Mouse (Mus musculus) common myeloid progenitor, adult 5-6 weeks (primary cell): ENCODE data around the gene Angpt4. TPM values are rescaled to one million over a fixed set of nuclear protein-coding genes. Genes with fewer than 3 reads are reported as not detected.

ENCODE experiments used
- ATAC-seq: replicated peaks from 2 replicates; pipeline ENCODE4 v1.8.0; 2016; ENCODE audit warnings: low read depth, mild to moderate bottlenecking, moderate TSS enrichment, inconsistent platforms; ENCODE audit not compliant: poor library complexity, severe bottlenecking
- total RNA-seq: library from RNA; stranded (forward); fragments of 200-1000, 187-1606 nt; gene quantifications from 2 replicates; pipeline ENCODE4 v1.2.3, GENCODE M21; 2017

Angpt4 gene
- total RNA-seq, 1 experiment from 2014 or later = not detected

DNA sequence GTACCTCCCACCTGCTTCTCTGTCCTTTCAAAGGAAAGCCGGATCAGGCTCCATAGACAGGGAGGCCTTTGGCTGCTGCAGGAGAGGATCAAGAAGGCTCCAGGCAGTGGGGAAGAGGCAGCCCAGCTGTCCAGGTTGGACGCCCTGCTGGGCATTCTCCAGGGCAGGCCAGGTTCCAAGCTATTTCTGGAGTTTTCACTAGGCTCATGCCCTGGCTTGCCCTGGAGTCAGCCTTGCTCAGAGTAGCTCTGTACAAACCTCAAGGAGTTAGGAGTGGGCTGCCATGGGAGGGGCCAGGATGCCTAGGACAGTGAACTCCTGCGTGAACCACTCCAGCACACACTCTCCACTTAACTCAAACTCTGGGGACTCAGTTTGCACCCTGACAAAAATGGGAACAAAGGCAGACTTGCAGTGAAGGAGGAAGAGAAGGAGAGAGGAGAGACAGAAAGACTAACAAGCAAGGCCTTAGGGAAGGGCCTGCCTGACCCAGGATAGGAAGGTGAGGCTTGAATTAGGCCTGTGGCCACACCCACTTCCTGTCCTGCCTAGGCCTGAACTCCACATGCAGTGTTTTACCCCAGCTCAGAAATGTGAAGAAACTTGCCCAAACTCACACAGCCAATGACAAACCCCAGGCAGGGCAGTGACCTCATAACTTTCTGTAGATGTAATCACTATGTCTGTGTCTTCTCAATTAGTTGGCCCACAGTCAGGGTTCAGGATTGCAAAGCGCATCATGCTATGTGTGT is 66.9 kb downstream of the Angpt4 start:
- ATAC-seq = no peak

DNA sequence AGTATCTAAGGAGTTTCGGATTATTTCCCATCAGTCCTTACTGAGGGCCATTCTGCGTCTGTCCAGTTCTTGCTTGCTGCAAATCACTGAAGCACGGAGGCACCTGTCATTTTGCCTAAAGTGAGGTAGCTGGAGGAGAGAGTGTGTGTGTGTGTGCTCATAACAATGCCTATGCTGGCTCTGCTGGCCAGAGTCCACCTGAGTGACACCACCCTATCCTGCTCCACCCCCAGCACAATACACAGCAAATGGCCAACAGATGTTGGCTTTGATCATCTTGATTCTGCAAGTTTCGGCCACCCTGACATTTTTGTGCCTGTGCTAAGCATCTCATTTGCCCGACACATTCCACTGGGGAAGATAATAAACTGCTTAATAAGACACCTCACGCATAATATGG is 67.5 kb downstream of the Angpt4 start:
- ATAC-seq = no peak

DNA sequence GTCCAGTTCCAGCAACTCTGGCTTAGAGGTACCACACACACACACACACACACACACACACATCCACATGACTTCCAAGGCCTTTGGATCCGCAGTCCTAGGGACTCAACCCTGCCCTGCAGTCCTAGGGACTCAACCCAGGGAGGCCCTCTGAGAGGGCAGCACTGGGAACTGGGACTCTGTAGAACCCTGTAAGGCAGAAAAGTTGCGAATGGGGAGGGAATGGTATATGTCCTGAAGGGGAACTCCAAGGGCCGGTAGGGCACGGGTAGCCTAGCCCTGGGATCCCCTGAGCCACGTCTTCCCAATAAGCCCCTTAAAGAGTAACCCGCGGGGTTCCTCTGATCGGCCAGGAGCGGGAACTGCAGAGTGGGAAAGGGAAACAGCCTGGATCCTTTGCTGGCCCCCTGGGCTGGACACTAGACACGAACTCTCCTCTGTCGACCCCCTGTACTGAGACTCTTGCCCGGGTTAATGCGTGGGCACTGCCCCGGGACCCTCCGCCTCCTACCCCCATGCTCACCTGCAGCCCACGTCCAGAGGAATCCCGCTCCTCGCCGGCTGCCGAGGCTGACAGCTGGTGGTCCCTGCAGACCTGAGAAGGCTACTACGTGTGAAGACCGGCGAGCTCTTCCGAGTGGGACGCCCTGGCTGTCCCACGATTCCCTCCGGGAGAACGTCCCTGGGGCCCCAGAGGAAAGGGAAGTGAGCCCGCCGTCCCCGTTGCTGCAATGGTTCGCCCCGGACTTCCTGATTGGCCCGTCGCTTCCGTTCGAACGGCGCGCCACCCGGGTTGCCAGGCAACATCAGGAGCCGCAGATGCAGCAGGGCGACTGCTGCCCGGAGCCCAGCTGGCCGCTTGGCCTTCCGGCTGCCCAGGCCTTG is 68.7 kb downstream of the Angpt4 start, which contains the start of gene Fam110a:
TSS of gene Fam110a (minus strand) at position 750 of the 885 bp plus-strand sequence.
- peak; percentile 91 for ATAC-seq

GRCm38 (mm10) chr2:151980355-151980693 is 69.3 kb downstream of the Angpt4 start:
- ATAC-seq = 0 out of 2 replicates have a peak, but pooled peaks have one; percentile 1

GRCm38 (mm10) chr2:151981268-151981667 is 70.3 kb downstream of the Angpt4 start:
- ATAC-seq = peak; percentile 20; the same call in 1 of the 2 replicates

DNA sequence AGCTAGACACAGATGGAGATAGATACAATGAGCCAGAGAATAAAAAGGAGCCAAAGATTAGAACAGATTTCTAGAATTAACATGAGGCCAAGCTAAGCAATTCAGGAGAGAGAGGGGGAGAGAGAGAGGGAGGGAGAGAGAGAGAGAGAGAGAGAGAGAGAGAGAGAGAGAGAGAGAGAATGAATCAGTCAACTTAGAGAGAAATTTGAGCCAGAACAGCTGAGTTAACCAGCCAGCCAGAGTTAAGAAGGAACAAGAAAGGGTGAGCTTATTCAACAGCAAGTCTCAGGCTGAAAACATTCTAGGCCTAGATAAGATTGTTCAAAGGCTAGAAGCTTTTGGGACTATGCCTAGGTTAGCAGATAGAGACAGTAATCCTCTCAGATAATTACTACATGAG is 71.5 kb downstream of the Angpt4 start:
- ATAC-seq = no peak

DNA sequence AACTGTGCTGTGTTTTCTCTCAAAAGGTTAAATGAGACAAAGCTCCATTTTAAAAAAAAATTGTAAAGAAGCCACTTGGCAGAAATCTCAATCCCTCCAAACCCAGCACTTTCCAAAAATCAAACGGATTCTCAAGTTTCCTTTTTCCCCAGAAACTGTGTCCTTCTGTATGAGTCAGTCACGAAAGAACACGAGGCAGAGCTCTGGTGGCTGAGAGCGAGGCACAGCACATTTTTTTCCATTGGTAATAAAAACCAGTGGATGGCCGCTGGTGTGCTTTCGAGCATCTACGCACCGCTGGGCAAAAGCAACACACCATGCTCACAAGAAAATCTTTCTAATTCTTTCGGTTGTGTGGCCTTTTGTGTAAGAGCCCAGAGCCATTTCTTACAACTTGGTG is 73.0 kb downstream of the Angpt4 start:
- ATAC-seq = no peak

- peak; percentile 52 for ATAC-seq
Observed at GRCm38 (mm10) chr2:151985426-151986172, 74.6 kb downstream of the Angpt4 start.

DNA sequence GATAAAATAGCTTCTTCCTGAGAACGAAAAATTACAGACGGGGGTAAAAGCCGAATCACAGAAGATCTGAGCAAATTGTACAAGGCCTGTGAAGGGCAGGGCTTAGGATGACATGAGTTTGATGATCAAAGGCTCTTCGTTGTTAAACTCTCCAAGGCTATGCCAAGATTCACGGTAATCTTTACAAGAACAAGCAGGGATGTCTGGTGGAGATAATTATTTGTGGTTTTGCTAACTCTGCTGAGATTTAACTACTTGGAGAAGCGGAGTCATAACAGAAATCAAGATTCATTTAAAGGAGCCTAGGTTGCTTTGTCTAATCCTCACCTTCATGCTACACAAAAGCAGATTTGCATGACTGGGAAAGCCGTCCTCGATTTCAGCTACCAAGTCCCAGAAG is 75.9 kb downstream of the Angpt4 start:
- no peak for ATAC-seq

GRCm38 (mm10) chr2:151988978-151989377 is 78.0 kb downstream of the Angpt4 start:
- peak; percentile 48; the same call in 1 of the 2 replicates for ATAC-seq

GRCm38 (mm10) chr2:151990985-151991394 is 80.0 kb downstream of the Angpt4 start:
- ATAC-seq = no peak

DNA sequence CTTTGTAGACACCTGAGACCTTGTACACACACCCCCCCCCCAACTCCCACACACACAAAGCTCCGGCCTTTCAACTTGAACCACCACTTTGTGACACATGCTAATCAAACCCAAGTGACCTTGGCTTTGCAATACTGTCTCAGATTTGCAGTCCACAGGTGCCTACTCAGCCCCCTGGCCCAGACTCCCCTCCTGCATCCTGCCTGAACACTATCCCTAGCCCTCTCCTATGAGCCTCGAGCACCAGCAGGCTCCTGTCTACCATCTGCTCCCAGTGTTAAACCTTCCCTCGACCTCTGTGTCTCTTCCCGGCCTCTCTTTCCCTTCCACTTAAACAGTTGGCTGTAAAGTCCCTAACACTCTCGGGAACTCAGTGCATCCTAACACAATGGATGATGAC is 80.4 kb downstream of the Angpt4 start:
- ATAC-seq = no peak

GRCm38 (mm10) chr2:151994350-151995122 is 83.5 kb downstream of the Angpt4 start:
- peak; percentile 74 for ATAC-seq

Other genes starting within 250 kb of the Angpt4 start
- not detected in 2 replicates for gene Rad21l, start 242.7 kb upstream of the Angpt4 start, total RNA-seq
- gene Tmem74b, start 209.2 kb upstream of the Angpt4 start, total RNA-seq = not detected in 2 replicates
- 16.6 TPM in 2 replicates for gene Psmf1, start 167.0 kb upstream of the Angpt4 start, total RNA-seq
- not detected in 2 replicates for gene Rspo4, start 68.3 kb upstream of the Angpt4 start, total RNA-seq
- 3.4 and 6.7 TPM in 2 replicates for gene Fam110a, start 69.0 kb downstream of the Angpt4 start, total RNA-seq
- gene Slc52a3, start 85.3 kb downstream of the Angpt4 start, total RNA-seq = 0.87 and 1.1 TPM in 2 replicates
- not detected in 2 replicates for gene Scrt2, start 170.3 kb downstream of the Angpt4 start, total RNA-seq
- 9.8 and 13.2 TPM in 2 replicates for gene Srxn1, start 194.3 kb downstream of the Angpt4 start, total RNA-seq
- gene Tcf15, start 232.4 kb downstream of the Angpt4 start, total RNA-seq = 1.2 TPM in 1 of 2 replicates, not detected in the other